Mouse (Mus musculus) lung, adult 2 months (tissue): ENCODE data around the gene Fzd10.

Source experiments
- CTCF ChIP-seq: fragments of 200-500 bp; IDR thresholded peaks from 2 replicates; pipeline ENCODE4 v1.5.1; 2011; ENCODE audit warnings: mild to moderate bottlenecking, low read length, control low read depth; ENCODE audit not compliant: insufficient read depth
- POLR2A ChIP-seq: fragments of 200-500 bp; IDR thresholded peaks from 2 replicates; pipeline ENCODE4 v1.6.1; 2011; ENCODE audit warnings: low read depth, mild to moderate bottlenecking, control low read depth, low read length, borderline replicate concordance; ENCODE audit errors: extremely low read depth

DNA sequence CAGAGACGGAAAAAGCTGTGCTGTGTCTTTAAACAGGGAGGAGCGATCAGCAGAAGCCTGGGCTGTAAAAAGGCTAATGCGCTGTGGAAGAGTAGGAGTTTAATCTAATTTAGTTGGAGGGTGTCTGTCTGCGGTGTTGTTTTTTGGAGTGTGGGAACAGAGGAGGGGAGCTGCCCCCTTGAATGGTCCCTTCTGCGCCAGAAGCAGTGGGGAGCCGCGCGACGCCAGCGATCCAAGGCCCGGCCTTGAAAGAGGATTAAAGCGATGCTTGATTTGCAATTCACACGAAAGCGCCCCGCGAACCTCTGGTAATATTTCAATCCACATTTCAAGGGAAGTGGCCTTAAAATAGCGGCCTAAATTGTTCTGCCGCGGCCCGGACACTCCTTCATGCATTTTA lies 3.8 kb upstream of the Fzd10 start:
- TF ChIP-seq CTCF, result no peak
- TF ChIP-seq POLR2A, result no peak
